Mouse (Mus musculus) heart, adult 2 months (tissue): Measurements from ENCODE around the gene Sostdc1. TPM values are rescaled to one million over a fixed set of nuclear protein-coding genes. Genes with fewer than 3 reads are reported as not detected.

Experiments used
- DNase-seq, 2 experiments: peaks; one replicate each; pipeline ENCODE4 v3.0.0; 2021
- H3K27ac ChIP-seq: fragments of 200-600 bp; 2 replicates; pipeline ENCODE4 v1.8.1; 2022
- H3K27me3 ChIP-seq: fragments of 200-500 bp; 2 replicates; pipeline ENCODE4 v1.6.1; 2012; ENCODE audit warnings: mild to moderate bottlenecking, low read length, inconsistent platforms, mixed read lengths; ENCODE audit not compliant: control insufficient read depth, insufficient read depth
- H3K36me3 ChIP-seq: fragments of 200-500 bp; 2 replicates; pipeline ENCODE4 v1.6.1; 2012; ENCODE audit warnings: low read length, inconsistent platforms; ENCODE audit not compliant: control insufficient read depth, insufficient read depth
- H3K4me1 ChIP-seq: fragments of 200-500 bp; 2 replicates; pipeline ENCODE4 v1.6.1; 2011; ENCODE audit warnings: low read length; ENCODE audit not compliant: control insufficient read depth, insufficient read depth
- H3K4me3 ChIP-seq: fragments of 200-600 bp; 2 replicates; pipeline ENCODE4 v1.8.1; 2022
- H3K79me2 ChIP-seq: fragments of 200-500 bp; replicated peaks from 2 replicates; pipeline ENCODE4 v1.6.1; 2012; ENCODE audit warnings: mild to moderate bottlenecking, inconsistent platforms, low read length, moderate library complexity, mixed read lengths; ENCODE audit not compliant: control insufficient read depth, insufficient read depth
- H3K9ac ChIP-seq: fragments of 200-500 bp; 2 replicates; pipeline ENCODE4 v1.6.1; 2012; ENCODE audit warnings: low read depth, mild to moderate bottlenecking, control low read depth, inconsistent platforms, low read length, mixed read lengths
- CTCF ChIP-seq: fragments of 200-600 bp; IDR thresholded peaks from 2 replicates; pipeline ENCODE4 v1.8.1; 2022; ENCODE audit warnings: antibody characterized with exemption, mild to moderate bottlenecking, moderate library complexity
- EP300 ChIP-seq: fragments of 200-500 bp; IDR thresholded peaks from 2 replicates; pipeline ENCODE4 v1.6.1; 2011; ENCODE audit warnings: low read depth, low read length, control low read depth; ENCODE audit not compliant: insufficient read depth
- POLR2A ChIP-seq: fragments of 200-500 bp; IDR thresholded peaks from 2 replicates; pipeline ENCODE4 v1.6.1; 2011; ENCODE audit warnings: mild to moderate bottlenecking, low read depth, low read length, control low read depth; ENCODE audit not compliant: insufficient read depth
- WGBS: fragments of 180-500 bp; shearing (Covaris S2); methylation state at CpG from one replicate; pipeline ENCODE4 v1.1.7; 2018; 5-methylcytosine and 5-hydroxymethylcytosine counted together
- intact Hi-C: fragments of 180-260 bp; cut with DNase I; formaldehyde crosslinking; loops from one replicate; pipeline ENCODE4 v1.15.1; 2025
- polyA plus RNA-seq: library from polyadenylated mRNA; depleted of rRNA; stranded (reverse); fragments of >200 nt; gene quantifications from 2 replicates; pipeline ENCODE4 v1.2.3, GENCODE M21; 2012
- total RNA-seq, 2 experiments: library from RNA; stranded (reverse); gene quantifications; 2 replicates each; pipeline ENCODE4 v1.2.3; 2021

Sostdc1 gene
- total and polyA plus RNA-seq, 3 experiments: 0.27 to 0.49 (median 0.31) TPM

GRCm38 (mm10) chr12:36316056-36316455 is 2.1 kb downstream of the Sostdc1 start:
- no peaks in the 10 kb centered on the region for H3K36me3 ChIP-seq
- TF ChIP-seq CTCF: no peak
- no peak for TF ChIP-seq POLR2A
- H3K4me1 ChIP-seq: no peaks in the 10 kb centered on the region
- H3K9ac ChIP-seq: no peak overlapping the region
- H3K27ac ChIP-seq: no peak overlapping the region
- intact Hi-C loops: loop anchor here (5.0 kb wide), 1 partner anchor 36 kb away; no protein-coding TSS in a partner anchor
- H3K27me3 ChIP-seq: 0 out of 2 replicates have a peak, but pooled peaks cover 1% of the 10 kb centered on the region
- H3K4me3 ChIP-seq: no peak overlapping the region
- no peaks in the 10 kb centered on the region for H3K79me2 ChIP-seq
- 73% methylated on average over 3 of the region's 3 CpGs for WGBS
- no peak for DNase-seq

GRCm38 (mm10) chr12:36317036-36317819 is 3.3 kb downstream of the Sostdc1 start:
- no peaks in the 10 kb centered on the region for H3K79me2 ChIP-seq
- DNase-seq: peak; percentile 30
- peak overlapping the region; percentile 36 for H3K4me3 ChIP-seq
- TF ChIP-seq POLR2A (no peak), CTCF (no peak), EP300 (no peak)
- intact Hi-C loops: loop anchor here (5.0 kb wide), 1 partner anchor 35 kb away; no protein-coding TSS in a partner anchor
- H3K9ac ChIP-seq: peak overlapping the region; percentile 73
- H3K4me1 ChIP-seq: no peaks in the 10 kb centered on the region
- H3K27me3 ChIP-seq: 0 out of 2 replicates have a peak, but pooled peaks cover 1% of the 10 kb centered on the region
- no peak overlapping the region for H3K27ac ChIP-seq
- no peaks in the 10 kb centered on the region for H3K36me3 ChIP-seq
- 5% methylated on average over 30 of the region's 30 CpGs for WGBS

GRCm38 (mm10) chr12:36317820-36318135 is 3.8 kb downstream of the Sostdc1 start:
- no peak overlapping the region for H3K27ac ChIP-seq
- 0 out of 2 replicates have a peak, but pooled peaks cover 1% of the 10 kb centered on the region for H3K27me3 ChIP-seq
- TF ChIP-seq CTCF: no peak
- no peak for TF ChIP-seq EP300
- H3K36me3 ChIP-seq: no peaks in the 10 kb centered on the region
- intact Hi-C loops: loop anchor here (5.0 kb wide), 1 partner anchor 35 kb away; no protein-coding TSS in a partner anchor
- no peaks in the 10 kb centered on the region for H3K4me1 ChIP-seq
- no peak overlapping the region for H3K9ac ChIP-seq
- H3K79me2 ChIP-seq: no peaks in the 10 kb centered on the region
- H3K4me3 ChIP-seq: no peak overlapping the region
- no peak for DNase-seq
- WGBS: 29% methylated on average over 3 of the region's 3 CpGs

GRCm38 (mm10) chr12:36326101-36326521 is 12.2 kb downstream of the Sostdc1 start:
- no peak overlapping the region for H3K27ac ChIP-seq
- 62% methylated on average over 4 of the region's 4 CpGs for WGBS

GRCm38 (mm10) chr12:36332676-36333075 is 18.7 kb downstream of the Sostdc1 start:
- WGBS: 89% methylated on average over 1 of the region's 1 CpGs
- Histone ChIP-seq H3K27me3 (no peaks in the 10 kb centered on the region), H3K36me3 (no peaks in the 10 kb centered on the region), H3K79me2 (no peaks in the 10 kb centered on the region), H3K27ac (no peak overlapping the region), H3K4me3 (no peak overlapping the region), H3K9ac (no peak overlapping the region), H3K4me1 (no peaks in the 10 kb centered on the region; the same call in 1 of the 2 replicates)
- no peak for DNase-seq
- intact Hi-C loops: no loop called here
- no peak for TF ChIP-seq CTCF
- no peak for TF ChIP-seq EP300

More at GRCm38 (mm10) chr12:36326101-36326521, 12.2 kb downstream of the Sostdc1 start:
- no peaks in the 10 kb centered on the region for H3K36me3 ChIP-seq
- H3K9ac ChIP-seq: no peak overlapping the region
- DNase-seq: no peak
- H3K4me1 ChIP-seq: no peaks in the 10 kb centered on the region; the same call in 1 of the 2 replicates
- TF ChIP-seq POLR2A: no peak
- no peak for TF ChIP-seq EP300
- no peak for TF ChIP-seq CTCF
- no peaks in the 10 kb centered on the region for H3K79me2 ChIP-seq
- no peaks in the 10 kb centered on the region for H3K27me3 ChIP-seq
- intact Hi-C loops: no loop called here
- no peak overlapping the region for H3K4me3 ChIP-seq

GRCm38 (mm10) chr12:36333837-36334281 is 19.9 kb downstream of the Sostdc1 start:
- no peaks in the 10 kb centered on the region for H3K79me2 ChIP-seq
- TF ChIP-seq POLR2A (no peak), EP300 (no peak), CTCF (no peak)
- intact Hi-C loops: no loop called here

More at GRCm38 (mm10) chr12:36333837-36334281, 19.9 kb downstream of the Sostdc1 start:
- WGBS: 50% methylated on average over 9 of the region's 9 CpGs
- Histone ChIP-seq H3K27me3 (no peaks in the 10 kb centered on the region), H3K4me3 (no peak overlapping the region), H3K27ac (no peak overlapping the region), H3K9ac (no peak overlapping the region), H3K36me3 (no peaks in the 10 kb centered on the region), H3K4me1 (no peaks in the 10 kb centered on the region)
- no peak for DNase-seq
